Mouse (Mus musculus) hindlimb bud, embryonic 11.5 days (tissue): ENCODE data around the gene 1700001O22Rik.

Experiments
- DNase-seq: peaks from one replicate; pipeline ENCODE4 v3.0.0-alpha.2; 2012; ENCODE audit warnings: low read depth, low spot score; ENCODE audit errors: extremely low spot score

1700001O22Rik gene

GRCm38 (mm10) chr2:30803604-30804003 lies at the start of gene 1700001O22Rik:
Gene 1700001O22Rik, minus strand, starts transcription at chr2:30803661.
- DNase-seq = no peak

DNA sequence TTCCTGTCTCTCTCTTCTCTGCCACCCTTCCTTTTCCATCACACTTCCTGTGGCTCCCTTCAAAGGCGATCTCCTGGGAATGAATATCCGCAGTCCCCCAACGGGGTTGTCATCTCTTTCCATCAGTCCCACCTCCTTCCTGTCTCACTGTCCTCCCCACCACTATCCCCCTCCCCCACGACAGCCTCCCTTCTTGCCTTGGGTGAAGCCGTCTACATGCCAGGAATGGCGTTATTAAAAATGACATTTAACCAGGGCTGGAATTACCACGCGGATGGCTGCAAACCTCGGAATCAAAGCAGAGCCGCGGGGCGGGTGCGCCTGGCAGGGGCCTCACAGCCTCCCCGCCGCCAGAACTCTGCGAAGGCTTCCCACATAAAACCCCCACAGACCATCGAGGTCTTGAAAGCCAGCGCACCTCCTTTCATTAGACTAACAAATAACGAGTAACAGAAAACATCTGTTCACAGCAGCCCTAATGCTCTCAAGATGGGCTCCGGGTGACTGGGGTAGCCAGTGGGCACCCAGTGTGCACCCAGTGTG lies 49.4 kb upstream of the 1700001O22Rik start:
- DNase-seq = no peak

GRCm38 (mm10) chr2:30850581-30850980 lies 47.1 kb upstream of the 1700001O22Rik start:
- no peak for DNase-seq

GRCm38 (mm10) chr2:30848184-30848583 lies 44.7 kb upstream of the 1700001O22Rik start:
- DNase-seq = no peak

DNA sequence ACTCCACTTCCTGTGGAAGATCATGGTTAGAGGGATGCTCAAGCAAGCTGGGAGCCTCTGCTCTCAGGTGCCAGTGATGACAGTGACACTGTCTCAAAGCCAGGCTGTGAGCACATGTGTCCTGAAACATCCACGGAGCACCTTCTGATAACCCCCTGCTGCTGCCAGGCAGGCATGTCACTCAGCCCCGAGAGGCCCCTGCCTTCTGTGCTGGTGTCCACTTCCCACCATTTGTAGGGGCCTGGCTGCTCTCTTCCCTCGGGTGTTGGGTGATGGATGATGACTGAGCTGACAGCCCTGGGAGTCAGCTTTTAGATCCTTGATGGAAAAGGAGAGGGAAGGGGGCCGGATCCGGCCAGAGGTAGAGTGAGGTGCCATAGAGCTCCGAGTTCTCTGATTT lies 43.3 kb upstream of the 1700001O22Rik start:
- no peak for DNase-seq

DNA sequence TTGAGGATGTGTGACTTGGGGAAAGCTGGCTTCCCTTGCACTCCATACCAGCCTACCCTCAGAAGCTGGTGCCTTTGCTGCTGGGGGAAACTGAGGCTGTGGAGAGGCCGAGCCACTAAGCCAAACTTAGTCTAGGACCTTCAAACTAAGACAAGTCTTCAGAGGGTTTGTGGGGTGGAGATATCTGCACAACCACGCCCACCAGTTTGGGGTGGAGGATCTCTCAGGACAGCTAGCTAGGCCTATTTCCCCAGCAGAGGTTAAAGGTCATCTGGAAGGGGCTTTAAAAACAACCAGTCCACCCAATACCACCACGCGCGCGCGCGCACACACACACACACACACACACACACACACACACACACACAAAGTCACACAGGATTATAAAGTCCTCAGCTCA lies 42.8 kb upstream of the 1700001O22Rik start:
- DNase-seq = no peak

- no peak for DNase-seq
These were observed 42.0 kb upstream of the 1700001O22Rik start for GRCm38 (mm10) chr2:30845152-30846070.

GRCm38 (mm10) chr2:30842615-30843014 lies 39.2 kb upstream of the 1700001O22Rik start:
- DNase-seq = no peak

DNA sequence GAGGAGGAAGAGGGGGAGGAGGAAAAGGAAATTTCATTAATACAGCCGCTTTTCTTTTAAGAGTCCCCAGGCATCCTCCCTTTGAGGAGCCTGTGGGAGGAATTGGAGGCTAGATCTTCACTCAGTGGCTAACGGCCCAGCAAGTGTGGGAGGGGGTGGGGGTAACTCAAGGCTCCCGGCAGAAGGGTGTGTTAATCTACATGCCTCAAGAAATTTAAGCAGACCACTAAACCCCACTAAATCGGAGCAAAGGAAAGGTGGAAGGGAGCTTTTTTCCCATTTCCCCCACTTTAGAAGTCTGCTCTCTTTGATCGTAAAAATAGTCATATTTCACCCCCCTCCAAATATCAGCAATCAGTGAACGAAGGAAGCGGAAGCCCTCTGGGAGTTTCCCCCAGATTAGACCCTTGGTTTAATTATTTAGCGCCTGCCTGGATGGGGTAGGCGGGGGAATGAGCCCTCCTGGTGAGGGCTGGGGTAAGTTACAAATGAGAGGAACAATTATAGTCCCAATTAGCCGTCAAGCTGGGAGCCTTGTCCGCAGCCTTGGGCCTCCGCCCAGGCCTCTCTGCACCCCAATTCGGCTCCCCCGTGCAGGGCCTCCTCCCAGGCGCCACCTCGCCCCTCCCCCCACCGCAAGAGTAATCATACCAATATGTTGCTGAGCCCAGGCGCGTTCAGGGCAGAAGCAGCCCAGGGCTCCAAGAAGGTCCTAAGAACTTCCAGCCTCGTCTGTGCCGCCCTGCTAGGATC lies 33.0 kb upstream of the 1700001O22Rik start:
- DNase-seq = peak; percentile 81

DNA sequence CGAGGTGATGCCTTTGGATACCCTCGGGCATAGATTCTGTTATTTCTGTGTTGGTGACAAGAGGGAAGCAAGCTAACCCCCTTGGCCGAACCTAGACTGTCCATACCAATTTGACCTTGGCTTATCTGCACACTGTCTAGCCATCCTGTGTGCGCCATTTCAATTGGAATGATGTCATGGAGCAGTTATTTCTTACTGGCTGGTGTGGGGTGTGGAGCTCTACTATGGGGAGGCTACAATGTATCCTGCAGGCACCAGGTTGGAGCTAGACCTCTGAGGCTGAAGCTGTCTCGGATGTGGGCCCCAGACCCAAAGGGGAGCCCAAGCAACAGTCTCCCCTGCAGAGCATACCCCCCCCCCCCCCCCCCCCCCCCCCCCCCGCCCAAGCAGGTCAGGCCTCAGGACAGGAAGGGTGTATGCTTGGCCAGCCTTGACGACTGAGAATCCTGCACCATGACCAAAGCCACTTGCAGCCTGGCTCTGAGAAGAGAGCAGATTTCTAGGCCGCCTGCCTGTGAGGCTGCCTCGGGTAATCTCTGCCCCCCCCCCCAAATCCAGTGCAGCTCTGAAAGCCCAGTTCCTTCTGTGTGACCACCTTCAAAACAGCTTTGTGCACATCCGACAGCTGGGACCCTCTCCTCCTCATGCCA lies 31.0 kb upstream of the 1700001O22Rik start, which contains the start of gene Prrx2:
Prrx2 (plus strand) TSS at position 600 of the 650 bp plus-strand sequence.
- no peak for DNase-seq

- DNase-seq = peak; percentile 86
These were observed 30.2 kb upstream of the 1700001O22Rik start for GRCm38 (mm10) chr2:30833644-30834043.

GRCm38 (mm10) chr2:30830283-30830795 lies 26.9 kb upstream of the 1700001O22Rik start, which contains the start of gene Asb6:
Gene Asb6, minus strand, starts transcription at chr2:30830333.
- DNase-seq = no peak

GRCm38 (mm10) chr2:30829315-30829714 lies 25.9 kb upstream of the 1700001O22Rik start:
- no peak for DNase-seq

DNA sequence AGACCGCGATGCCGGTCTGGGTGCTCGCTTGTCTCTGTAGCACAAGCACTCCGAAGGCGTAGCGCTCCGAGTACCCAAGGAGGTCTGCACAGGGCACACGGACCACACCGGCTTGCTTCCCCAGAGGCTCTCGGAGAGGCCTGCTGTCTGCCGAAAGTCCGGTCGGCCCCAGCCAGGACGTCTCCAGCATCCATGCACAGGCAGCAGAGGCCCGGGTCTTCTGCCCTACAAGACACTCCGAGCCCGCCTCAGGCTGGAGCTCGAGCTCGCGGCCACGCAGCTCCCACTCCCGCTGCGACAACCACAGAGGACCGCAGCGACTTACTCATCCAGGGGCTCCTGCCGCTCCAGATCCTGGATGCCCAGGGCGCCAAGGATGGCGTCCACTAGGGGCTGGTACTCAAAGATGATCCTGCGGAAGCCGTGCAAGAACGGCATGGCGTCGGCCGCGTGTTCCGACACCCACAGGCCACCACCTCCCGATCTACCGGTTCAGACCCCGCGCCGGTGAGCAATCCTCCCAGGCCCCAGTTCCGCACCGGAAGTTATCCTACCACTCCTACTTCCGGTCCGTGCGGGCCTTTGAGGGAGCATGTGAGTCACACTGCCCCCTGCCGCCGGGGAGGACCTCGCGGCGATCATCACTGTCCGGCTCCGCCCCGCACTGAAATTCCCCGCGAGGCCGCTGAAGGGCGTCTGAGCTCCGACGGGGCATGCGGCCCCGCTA lies 24.5 kb upstream of the 1700001O22Rik start:
- peak; percentile 81 for DNase-seq

- no peak for DNase-seq
These were observed 23.6 kb upstream of the 1700001O22Rik start for GRCm38 (mm10) chr2:30826825-30827748.

DNA sequence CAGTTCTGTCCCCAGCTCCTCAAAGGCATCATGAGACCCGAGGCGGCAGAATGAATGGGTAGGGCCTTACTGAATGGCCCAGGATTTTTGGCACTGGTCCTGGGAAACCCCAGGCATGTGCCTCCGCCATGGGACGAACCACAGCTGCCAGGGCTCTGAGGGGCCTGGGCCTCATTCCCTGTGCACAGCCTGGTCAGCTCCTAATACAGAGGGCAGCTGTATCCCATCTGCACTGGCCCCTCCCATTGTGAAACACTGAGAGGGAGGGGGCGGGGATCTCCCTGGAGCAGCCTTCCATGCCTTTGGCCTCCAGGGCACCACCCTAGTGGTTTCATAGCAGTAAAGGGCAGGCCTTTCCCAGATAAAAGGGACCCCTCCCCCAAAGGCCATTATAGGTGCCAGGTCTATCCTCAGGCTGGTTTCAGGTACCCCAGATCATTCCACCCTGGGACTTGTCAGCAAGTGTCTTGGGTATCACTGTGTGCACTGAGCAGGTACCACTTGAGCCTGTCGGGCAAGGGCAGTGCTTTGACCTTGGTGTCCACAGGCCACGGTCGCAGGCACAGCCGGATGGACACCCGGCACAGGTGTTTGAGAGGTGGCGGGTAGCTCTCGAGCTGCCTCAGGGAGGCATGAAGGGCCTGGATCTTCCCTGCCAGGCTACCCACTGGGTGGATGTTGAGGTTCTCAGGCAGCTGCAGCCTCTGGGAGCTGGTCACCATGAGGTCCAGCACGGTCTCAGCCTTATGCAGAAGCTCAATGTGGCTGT lies 20.1 kb upstream of the 1700001O22Rik start:
- no peak for DNase-seq

DNA sequence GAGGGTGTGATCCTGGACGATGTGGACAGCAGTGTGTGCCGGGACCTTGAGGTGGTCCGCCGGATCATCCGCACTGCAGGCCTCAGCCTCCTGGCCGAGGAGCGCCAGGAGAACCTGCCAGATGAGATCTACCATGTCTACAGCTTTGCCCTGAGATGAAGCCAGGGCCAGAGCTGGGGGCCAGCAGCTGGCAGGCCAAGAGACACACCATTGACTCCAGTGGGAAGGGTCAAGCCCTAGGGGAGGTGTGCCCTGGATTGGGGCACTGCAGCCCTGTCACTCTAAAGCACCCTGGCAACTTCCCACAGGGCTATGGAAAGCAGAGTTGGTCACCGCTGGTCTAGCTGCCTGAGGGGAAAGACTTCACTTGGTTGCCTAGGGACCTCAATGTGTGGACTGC lies 19.0 kb upstream of the 1700001O22Rik start:
- no peak for DNase-seq

DNA sequence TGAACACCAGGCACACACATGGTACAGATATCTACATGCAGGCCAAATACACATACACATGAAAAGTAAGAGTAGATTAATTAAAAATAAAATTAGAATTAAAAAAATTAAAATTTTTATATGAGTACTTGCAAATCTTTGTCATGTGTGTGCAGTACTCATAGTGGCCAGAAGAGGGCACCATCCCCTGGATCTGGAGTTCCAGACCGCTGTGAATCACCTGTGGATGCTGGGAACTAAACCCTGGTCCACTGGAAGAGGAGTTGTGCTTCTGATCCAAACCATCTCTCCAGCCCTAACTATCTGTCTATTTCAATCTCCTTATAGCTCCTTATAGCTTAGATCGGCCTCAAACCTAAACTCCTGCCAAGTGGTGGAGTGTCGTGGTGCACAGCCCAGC lies 17.6 kb upstream of the 1700001O22Rik start:
- no peak for DNase-seq
